Mouse (Mus musculus) limb, embryonic 10.5 days (tissue): Measurements from ENCODE around the gene BC017158. TPM values are rescaled to one million over a fixed set of nuclear protein-coding genes. Genes with fewer than 3 reads are reported as not detected.
A peak's percentile ranks its signal among the peaks of the same experiment; 100 is the strongest.

Experiments
- DNase-seq: peaks from one replicate; pipeline ENCODE4 v3.0.0-alpha.2; 2017; ENCODE audit warnings: low spot score
- H3K27ac ChIP-seq: fragments of 300-500 bp; sonication (generic); 2 replicates; pipeline ENCODE4 v1.5.1; 2016; ENCODE audit warnings: mild to moderate bottlenecking
- H3K27me3 ChIP-seq: fragments of 300-500 bp; sonication (generic); 2 replicates; pipeline ENCODE4 v1.6.1; 2016; ENCODE audit warnings: low read depth, mild to moderate bottlenecking; ENCODE audit not compliant: poor library complexity, severe bottlenecking
- H3K36me3 ChIP-seq: fragments of 300-500 bp; sonication (generic); 2 replicates; pipeline ENCODE4 v1.6.1; 2016; ENCODE audit warnings: mild to moderate bottlenecking, moderate library complexity
- H3K4me1 ChIP-seq: fragments of 300-500 bp; sonication (generic); 2 replicates; pipeline ENCODE4 v1.6.1; 2016
- H3K4me3 ChIP-seq: fragments of 300-500 bp; sonication (generic); 2 replicates; pipeline ENCODE4 v1.5.1; 2016; ENCODE audit warnings: mild to moderate bottlenecking, moderate library complexity
- H3K9me3 ChIP-seq: fragments of 300-500 bp; sonication (generic); replicated peaks from 2 replicates; pipeline ENCODE4 v1.6.1; 2016; ENCODE audit warnings: mild to moderate bottlenecking
- WGBS: fragments of 180-500 bp; shearing (Covaris S2); methylation state at CpG from one replicate; pipeline ENCODE4 v1.1.7; 2016; 5-methylcytosine and 5-hydroxymethylcytosine counted together
- polyA plus RNA-seq: library from polyadenylated mRNA; unstranded; fragments of >200 nt; fragmentation: Nextera tagmentation; extraction: Ambion mirVana; gene quantifications from 2 replicates; pipeline ENCODE4 v1.2.1, GENCODE M21; 2016

BC017158 gene
- polyA plus RNA-seq, 1 experiment from 2014 or later, result 27.9 TPM

DNA sequence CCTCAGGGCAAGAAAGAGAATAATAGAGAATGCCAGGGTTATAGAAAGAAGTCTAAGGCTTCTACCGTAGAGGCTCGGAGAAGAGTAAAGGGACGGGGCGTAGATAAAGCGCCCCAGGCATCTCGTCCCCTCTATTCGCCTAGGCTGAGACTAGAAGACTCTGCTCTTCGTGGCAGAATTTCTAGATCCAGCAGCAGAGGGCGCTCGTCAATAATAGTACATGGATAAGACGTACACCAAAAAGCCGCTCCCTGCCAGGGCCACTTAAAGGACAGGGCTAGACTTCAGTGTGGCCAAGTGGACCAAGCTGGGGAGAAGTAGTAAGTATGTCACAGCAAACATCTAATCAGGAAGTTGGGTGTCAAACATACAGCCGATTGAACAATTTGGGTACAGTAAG lies 50.5 kb downstream of the BC017158 start:
- Histone ChIP-seq H3K27me3 (peaks cover 9% of the 10 kb centered on the region; the same call in 1 of the 2 replicates), H3K4me1 (peaks cover 38% of the 10 kb centered on the region), H3K36me3 (peaks cover 30% of the 10 kb centered on the region), H3K9me3 (no peaks in the 10 kb centered on the region), H3K4me3 (peak overlapping the region; percentile 53), H3K27ac (peak overlapping the region; percentile 80)
- DNase-seq, result peak; percentile 86
- WGBS, result 2% methylated on average over 13 of the region's 13 CpGs

DNA sequence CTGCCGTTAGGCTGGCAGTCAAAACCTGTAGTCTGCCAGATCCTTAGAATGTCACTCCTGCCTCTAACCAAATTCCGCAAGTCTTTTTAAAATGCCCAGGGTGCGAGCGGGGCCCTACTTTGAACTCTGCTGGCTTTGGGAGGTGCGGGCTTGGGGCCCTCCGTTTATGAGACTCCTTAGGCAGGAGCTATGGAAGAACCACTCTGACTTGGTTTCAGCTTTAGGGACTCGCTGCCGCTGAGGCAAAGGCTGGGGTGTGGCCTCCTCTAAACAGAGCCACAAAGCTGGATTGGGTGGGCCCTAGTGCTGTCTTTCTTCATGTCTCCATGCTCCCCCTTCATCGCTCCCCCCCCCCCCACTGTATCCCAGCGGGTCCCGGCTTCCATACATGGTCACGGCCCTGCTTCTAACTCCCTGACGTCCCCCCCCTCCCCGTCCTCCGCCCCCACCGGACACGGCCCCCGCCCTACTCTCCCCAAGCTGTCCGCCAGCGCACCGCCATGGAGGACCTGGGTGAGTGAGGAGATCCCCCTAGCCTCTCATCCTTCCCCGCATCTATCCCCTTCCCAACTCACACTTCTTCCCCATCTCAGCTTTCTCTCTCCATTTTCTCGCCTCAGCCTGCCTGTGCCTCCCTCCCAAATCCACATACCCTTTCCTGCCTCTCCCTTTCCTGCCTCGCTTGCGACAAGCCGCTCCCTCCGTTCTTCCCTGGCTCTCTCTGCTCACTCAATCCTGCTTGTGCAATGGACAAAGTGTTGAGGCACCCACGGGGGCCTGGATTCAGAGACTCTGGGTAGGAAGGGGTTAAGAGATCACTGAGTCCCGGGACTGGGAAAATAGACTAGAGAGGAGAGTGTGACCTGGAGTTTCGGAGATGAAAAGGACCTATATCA lies 51.2 kb downstream of the BC017158 start, which contains the start of gene Tgfb1i1:
Gene Tgfb1i1 (plus strand): TSS at position 317 of the 896 bp plus-strand sequence.
- peak; percentile 66 for DNase-seq
- H3K9me3 ChIP-seq, result no peaks in the 10 kb centered on the region
- H3K27ac ChIP-seq, result peak within 1 kb of the TSS; percentile 80
- H3K4me3 ChIP-seq, result peak within 1 kb of the TSS; percentile 53
- peaks cover 31% of the 10 kb centered on the region for H3K4me1 ChIP-seq
- peaks cover 3% of the 10 kb centered on the region; the same call in 1 of the 2 replicates for H3K27me3 ChIP-seq
- 2% methylated on average over 28 of the region's 30 CpGs for WGBS
- peaks cover 37% of the 10 kb centered on the region for H3K36me3 ChIP-seq

DNA sequence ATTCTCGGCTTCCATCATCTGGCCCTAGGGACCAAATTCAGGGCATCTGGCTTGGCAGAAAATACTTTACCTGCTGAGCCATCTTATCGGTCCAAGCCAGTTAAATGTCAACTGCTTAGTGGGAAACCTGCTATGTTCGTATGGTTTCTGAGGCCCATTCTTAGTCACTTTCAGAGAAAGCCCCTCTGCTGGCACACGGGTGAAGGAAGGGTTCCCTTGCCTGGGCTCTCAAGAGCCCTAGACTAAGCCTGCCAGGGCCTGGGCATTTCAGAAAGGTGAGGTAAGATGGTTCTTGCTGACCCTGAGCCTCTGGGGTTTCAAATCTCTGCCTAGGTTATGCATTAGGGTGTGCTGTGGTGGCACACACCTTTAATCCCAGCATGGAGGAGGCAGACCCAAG lies 52.4 kb downstream of the BC017158 start:
- Histone ChIP-seq H3K27ac (no peak overlapping the region), H3K4me1 (peaks cover 30% of the 10 kb centered on the region), H3K36me3 (peaks cover 49% of the 10 kb centered on the region), H3K27me3 (no peaks in the 10 kb centered on the region; the same call in 1 of the 2 replicates), H3K4me3 (no peak overlapping the region), H3K9me3 (no peaks in the 10 kb centered on the region)
- 94% methylated on average over 4 of the region's 4 CpGs for WGBS
- no peak for DNase-seq

DNA sequence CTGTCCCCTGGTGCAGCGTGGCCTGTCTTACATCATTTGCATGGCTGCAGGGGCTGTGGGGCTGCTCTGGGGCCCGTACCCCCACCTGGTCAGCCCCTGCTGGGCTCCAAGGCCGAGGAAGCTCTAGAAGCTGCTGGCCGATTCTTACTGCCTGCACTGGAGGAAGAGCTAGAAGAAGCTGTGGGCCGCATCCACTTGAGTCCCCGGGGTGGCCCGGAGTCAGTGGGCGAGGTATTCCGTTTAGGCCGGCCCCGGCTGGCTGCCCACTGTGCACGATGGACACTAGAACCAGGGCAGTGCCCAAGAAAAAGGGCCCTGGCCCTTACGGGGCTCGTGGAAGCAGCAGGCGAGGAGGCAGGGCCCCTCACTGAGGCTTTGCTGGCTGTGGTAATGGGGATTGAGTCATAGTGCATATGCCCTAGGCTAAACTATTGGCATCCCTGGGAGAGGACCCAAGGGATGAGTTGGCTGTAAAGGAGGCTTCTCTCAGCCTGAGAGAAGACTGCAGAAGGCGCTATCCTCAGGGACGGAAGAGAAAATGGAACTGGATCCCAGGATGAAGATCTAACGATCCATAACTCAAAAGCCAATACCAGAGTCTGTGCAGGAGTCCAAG lies 53.5 kb downstream of the BC017158 start:
- Histone ChIP-seq H3K4me1 (peaks cover 30% of the 10 kb centered on the region), H3K27me3 (no peaks in the 10 kb centered on the region; the same call in 1 of the 2 replicates), H3K27ac (peak overlapping the region; percentile 65), H3K9me3 (no peaks in the 10 kb centered on the region), H3K4me3 (no peak overlapping the region), H3K36me3 (peaks cover 58% of the 10 kb centered on the region)
- DNase-seq, result no peak
- 87% methylated on average over 18 of the region's 18 CpGs for WGBS

DNA sequence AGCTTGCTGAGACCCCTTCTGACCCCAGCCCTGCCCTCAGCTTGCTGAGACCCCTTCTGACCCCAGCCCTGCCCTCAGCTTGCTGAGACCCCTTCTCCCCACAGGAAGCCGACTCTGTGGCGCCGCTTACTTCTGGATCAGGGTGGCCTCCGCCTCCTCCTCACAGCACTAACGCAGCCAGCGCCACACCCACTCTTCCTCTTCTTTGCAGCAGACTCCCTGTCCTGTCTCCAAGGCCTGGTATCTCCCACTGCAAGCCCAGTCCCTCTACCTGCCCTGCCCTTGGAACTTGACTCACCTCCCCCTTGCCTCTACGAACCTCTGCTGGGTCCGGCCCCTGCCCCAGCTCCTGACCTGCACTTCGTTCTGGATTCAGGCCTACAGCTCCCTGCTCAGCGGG lies 54.0 kb downstream of the BC017158 start:
- Histone ChIP-seq H3K27ac (peak overlapping the region; percentile 65), H3K27me3 (no peaks in the 10 kb centered on the region; the same call in 1 of the 2 replicates), H3K4me1 (peaks cover 36% of the 10 kb centered on the region), H3K4me3 (no peak overlapping the region), H3K36me3 (peaks cover 55% of the 10 kb centered on the region), H3K9me3 (no peaks in the 10 kb centered on the region)
- 54% methylated on average over 10 of the region's 10 CpGs for WGBS
- no peak for DNase-seq

DNA sequence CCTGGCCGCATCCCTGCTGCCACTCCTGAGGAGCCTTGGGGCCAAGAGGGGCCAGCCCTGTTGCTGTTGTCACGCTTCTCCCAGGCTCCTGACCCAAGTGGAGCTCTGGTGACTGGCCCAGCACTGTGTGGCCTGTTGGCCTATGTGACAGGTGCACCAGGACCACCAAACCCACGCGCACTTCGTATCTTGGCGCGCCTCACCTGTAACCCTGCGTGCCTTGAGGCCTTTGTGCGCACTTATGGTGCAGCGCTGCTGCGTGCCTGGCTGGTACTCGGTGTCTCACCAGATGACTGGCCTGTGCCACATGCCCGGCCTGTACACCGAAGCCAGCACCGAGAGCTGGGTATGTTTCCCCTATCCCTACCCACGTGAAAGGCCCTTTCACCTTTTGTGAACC lies 55.6 kb downstream of the BC017158 start:
- Histone ChIP-seq H3K36me3 (peaks cover 55% of the 10 kb centered on the region), H3K4me1 (peaks cover 36% of the 10 kb centered on the region), H3K27ac (no peak overlapping the region), H3K9me3 (no peaks in the 10 kb centered on the region), H3K4me3 (no peak overlapping the region), H3K27me3 (no peaks in the 10 kb centered on the region)
- WGBS, result 95% methylated on average over 16 of the region's 16 CpGs
- no peak for DNase-seq

DNA sequence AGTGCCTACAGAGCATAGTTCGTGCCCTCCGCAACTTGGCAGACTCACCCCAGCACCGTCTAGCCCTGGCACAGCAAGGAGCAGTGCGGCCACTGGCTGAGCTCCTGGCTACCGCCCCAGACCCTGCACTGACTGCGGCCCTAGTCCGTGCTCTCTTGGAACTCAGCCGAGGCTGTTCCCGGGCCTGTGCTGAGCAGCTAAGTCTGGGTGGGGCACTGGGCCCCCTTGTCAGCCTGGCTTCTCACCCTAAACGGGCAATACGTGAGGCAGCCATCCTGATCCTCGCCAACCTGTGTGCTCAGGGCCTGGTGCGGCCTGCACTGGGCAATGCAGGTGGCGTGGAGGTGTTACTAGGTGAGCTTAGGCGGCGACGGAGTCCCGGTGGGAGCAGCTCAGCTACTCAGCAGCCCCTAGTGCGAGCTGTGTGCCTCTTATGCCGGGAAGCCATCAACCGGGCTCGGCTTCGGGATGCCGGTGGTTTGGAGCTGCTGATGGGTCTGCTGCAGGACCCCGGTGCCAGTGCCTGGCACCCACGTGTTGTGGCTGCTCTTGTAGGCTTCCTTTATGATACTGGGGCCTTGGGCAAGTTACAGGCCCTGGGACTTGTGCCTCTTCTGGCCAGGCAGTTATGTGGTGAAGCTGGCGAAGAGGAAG lies 57.7 kb downstream of the BC017158 start:
- Histone ChIP-seq H3K4me3 (no peak overlapping the region), H3K4me1 (peaks cover 27% of the 10 kb centered on the region), H3K27ac (no peak overlapping the region), H3K36me3 (peaks cover 60% of the 10 kb centered on the region), H3K9me3 (no peaks in the 10 kb centered on the region), H3K27me3 (no peaks in the 10 kb centered on the region)
- 95% methylated on average over 27 of the region's 27 CpGs for WGBS
- no peak for DNase-seq

DNA sequence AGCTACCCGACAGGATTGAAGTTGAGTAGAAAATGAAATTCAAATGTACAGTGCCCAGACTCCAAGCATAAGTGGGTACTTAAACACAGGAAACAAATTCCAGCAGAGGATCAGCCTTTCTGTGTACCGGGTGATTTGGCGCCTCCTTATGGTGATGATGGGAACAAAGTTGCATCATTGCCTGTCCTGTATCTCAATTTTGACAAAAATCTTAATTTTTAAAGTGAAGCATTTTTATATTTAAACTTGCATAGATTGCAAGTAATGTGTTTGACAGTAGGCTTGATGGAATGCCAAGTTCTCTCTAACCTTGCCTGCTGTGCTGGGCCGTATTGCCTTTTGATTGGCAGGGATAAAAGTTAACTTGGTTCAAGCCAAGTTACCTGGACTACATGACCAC lies 59.0 kb downstream of the BC017158 start:
- 30% methylated on average over 4 of the region's 4 CpGs for WGBS
- no peak for DNase-seq
- peak overlapping the region; percentile 75 for H3K4me3 ChIP-seq
- H3K27ac ChIP-seq, result peak overlapping the region; percentile 94
- H3K27me3 ChIP-seq, result no peaks in the 10 kb centered on the region
- H3K9me3 ChIP-seq, result no peaks in the 10 kb centered on the region
- H3K4me1 ChIP-seq, result peaks cover 21% of the 10 kb centered on the region
- peaks cover 47% of the 10 kb centered on the region for H3K36me3 ChIP-seq

DNA sequence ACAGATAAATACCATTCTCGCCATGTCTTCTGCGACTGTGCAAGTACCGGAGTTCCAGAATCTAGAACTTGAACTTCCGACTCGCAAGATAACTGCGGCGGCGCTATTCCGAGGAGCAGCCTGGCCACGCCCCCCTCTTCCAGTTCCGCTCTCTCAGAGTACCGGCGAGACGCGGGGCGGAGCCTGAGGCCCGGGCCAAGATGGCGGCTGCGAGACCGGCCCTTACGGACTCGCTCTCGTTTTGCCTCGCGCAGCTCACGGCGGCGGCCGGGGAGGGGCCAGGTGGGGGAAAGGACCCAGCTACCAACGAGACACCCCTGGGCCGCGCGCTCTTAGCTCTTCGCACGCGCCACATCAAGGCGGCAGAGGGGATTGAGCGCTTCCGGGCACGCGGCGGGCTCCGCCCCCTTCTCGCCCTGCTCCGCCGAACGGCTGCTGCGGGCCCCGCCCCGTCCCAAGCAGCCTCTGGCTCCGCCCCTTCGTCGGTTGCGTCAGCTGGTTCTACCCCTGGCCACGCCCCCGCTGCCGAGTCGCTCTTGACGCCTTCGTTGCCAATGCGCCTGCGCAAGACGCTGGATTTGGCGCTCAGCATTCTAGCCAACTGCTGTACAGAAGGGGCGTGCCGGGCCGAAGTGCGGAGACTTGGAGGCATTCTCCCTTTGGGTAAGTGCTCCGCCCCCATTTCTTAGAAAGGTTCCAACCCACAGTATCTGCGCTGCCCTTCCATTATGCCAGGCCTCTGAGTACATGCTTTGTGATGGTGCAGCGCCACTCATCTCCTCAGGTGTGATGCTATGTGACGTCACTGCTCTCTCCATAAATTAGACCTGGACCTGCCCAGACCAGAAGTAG lies 59.8 kb downstream of the BC017158 start, which contains the start of gene 9130023H24Rik:
Gene 9130023H24Rik (minus strand): TSS at position 105 of the 852 bp plus-strand sequence.
- Histone ChIP-seq H3K9me3 (no peaks in the 10 kb centered on the region), H3K27ac (peak within 1 kb of the TSS; percentile 94), H3K27me3 (no peaks in the 10 kb centered on the region), H3K4me1 (peaks cover 17% of the 10 kb centered on the region), H3K4me3 (peak within 1 kb of the TSS; percentile 75), H3K36me3 (peaks cover 43% of the 10 kb centered on the region)
- peak; percentile 100 for DNase-seq
- WGBS, result under 1% methylated on average over 71 of the region's 72 CpGs

DNA sequence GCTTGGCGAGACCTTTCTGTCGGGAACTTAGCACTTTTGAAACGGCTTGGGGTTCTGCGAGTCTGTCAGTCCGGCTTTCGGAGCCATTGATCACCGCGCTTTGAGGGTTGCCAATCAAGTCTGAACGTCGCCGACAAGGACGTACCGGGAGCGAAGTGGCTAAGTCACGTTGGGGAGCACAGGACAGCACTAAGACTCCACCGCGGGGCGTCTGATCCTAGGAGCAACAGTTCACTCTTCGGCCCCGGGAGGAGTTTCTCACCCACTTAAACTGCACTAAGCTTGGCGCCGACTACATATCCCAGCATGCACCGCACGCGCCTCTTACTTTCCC lies 60.4 kb downstream of the BC017158 start:
- H3K9me3 ChIP-seq, result no peaks in the 10 kb centered on the region
- peak overlapping the region; percentile 94 for H3K27ac ChIP-seq
- no peaks in the 10 kb centered on the region for H3K27me3 ChIP-seq
- peaks cover 21% of the 10 kb centered on the region for H3K4me1 ChIP-seq
- no peak for DNase-seq
- H3K4me3 ChIP-seq, result peak overlapping the region; percentile 75
- WGBS, result under 1% methylated on average over 25 of the region's 25 CpGs
- H3K36me3 ChIP-seq, result peaks cover 37% of the 10 kb centered on the region

DNA sequence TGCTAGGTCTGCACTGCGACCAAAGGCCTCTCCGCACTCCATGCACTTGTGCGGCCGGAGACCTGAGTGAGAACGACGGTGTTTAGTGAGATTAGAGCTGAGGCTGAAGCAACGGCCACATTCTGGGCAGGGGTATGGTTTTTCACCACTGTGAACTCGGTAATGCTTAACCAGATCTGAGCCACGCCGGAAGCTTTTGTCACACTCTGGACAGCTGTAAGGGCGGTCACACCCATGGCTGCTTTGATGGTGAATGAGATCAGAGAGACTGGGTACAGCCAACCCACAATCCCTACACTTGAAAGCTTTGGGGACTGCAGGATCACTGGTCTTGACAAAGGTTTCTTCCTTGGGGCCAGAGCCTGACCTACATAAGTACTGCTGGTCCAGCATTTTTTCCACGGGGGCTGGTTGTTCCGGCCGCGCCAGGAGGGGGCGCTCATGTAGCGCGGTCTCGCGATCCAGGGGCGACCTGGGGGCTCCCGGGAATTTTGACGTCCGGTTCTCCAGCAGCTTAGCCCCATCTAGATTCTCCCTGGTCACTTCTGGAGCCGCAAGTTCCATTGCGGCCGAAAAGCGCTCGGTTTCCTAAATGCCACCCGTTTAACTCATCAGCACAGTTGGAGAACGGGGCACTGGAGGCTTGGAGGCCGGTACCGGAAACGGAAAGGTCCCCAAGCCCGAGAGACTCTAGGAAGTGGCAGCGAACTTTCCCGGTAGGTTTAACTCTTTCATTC lies 60.9 kb downstream of the BC017158 start, which contains the start of gene Armc5:
Gene Armc5 (plus strand): TSS at position 487 of the 737 bp plus-strand sequence.
- Histone ChIP-seq H3K27ac (peak within 1 kb of the TSS; percentile 94), H3K4me3 (peak within 1 kb of the TSS; percentile 75), H3K9me3 (no peaks in the 10 kb centered on the region), H3K4me1 (peaks cover 26% of the 10 kb centered on the region), H3K27me3 (no peaks in the 10 kb centered on the region), H3K36me3 (peaks cover 32% of the 10 kb centered on the region)
- WGBS, result 27% methylated on average over 37 of the region's 37 CpGs
- peak; percentile 90 for DNase-seq
